Mouse (Mus musculus) myocyte (in vitro differentiated cells): ENCODE measurements around the gene Cntrob. TPM values are rescaled to one million over a fixed set of nuclear protein-coding genes. Genes with fewer than 3 reads are reported as not detected.

Source experiments
- H3K27me3 ChIP-seq: one replicate; pipeline ENCODE4 v1.6.1; 2011; ENCODE audit not compliant: control insufficient read depth, insufficient read depth, insufficient read length
- H3K36me3 ChIP-seq: one replicate; pipeline ENCODE4 v1.6.1; 2011; ENCODE audit not compliant: control insufficient read depth, insufficient read depth
- H3K4me2 ChIP-seq: one replicate; pipeline ENCODE4 v1.6.1; 2011; ENCODE audit warnings: low read depth, control low read depth
- H3K4me3 ChIP-seq: one replicate; pipeline ENCODE4 v1.5.1; 2011; ENCODE audit warnings: mild to moderate bottlenecking, control low read depth, moderate library complexity
- H3K79me2 ChIP-seq: one replicate; pipeline ENCODE4 v1.6.1; 2011; ENCODE audit not compliant: control insufficient read depth, insufficient read depth
- H3ac ChIP-seq: one replicate; pipeline ENCODE4 v1.6.1; 2011; ENCODE audit not compliant: control insufficient read depth, insufficient read length
- CEBPB ChIP-seq: IDR thresholded peaks from 2 replicates; pipeline ENCODE4 v1.6.1; 2011; ENCODE audit warnings: mild to moderate bottlenecking, moderate library complexity; ENCODE audit not compliant: poor library complexity, insufficient read depth, severe bottlenecking
- E2F4 ChIP-seq: IDR thresholded peaks from one replicate; pipeline ENCODE4 v1.6.1; 2011; ENCODE audit warnings: mild to moderate bottlenecking, control low read depth, moderate library complexity; ENCODE audit not compliant: insufficient read depth
- MAX ChIP-seq: IDR thresholded peaks from one replicate; pipeline ENCODE4 v1.6.1; 2011; ENCODE audit warnings: low read depth, mild to moderate bottlenecking, control low read depth
- MYOD1 ChIP-seq, 3 experiments: IDR thresholded peaks; one replicate each; pipeline ENCODE4 v1.6.1; 2011; ENCODE audit warnings: control low read depth in 2 of 3, low read depth in 2 of 3, mild to moderate bottlenecking in 2 of 3, moderate library complexity in 1 of 3; ENCODE audit not compliant: insufficient read length in 2 of 3, control insufficient read depth in 1 of 3
- MYOG ChIP-seq, 3 experiments: IDR thresholded peaks; one replicate each; pipeline ENCODE4 v1.6.1; 2011; ENCODE audit warnings: control low read depth in 2 of 3, low read depth in 2 of 3, mild to moderate bottlenecking in 2 of 3; ENCODE audit not compliant: insufficient read length in 2 of 3, control insufficient read depth in 1 of 3, insufficient read depth in 1 of 3
- POLR2A ChIP-seq: IDR thresholded peaks from one replicate; pipeline ENCODE4 v1.6.1; 2011; ENCODE audit warnings: low read depth, mild to moderate bottlenecking, control low read depth, moderate library complexity; ENCODE audit not compliant: insufficient read length
- POLR2AphosphoS2 ChIP-seq: IDR thresholded peaks from one replicate; pipeline ENCODE4 v1.6.1; 2011; ENCODE audit warnings: low read depth, control low read depth; ENCODE audit not compliant: insufficient read length
- REST ChIP-seq: IDR thresholded peaks from one replicate; pipeline ENCODE4 v1.6.1; 2011; ENCODE audit warnings: mild to moderate bottlenecking, control low read depth, moderate library complexity; ENCODE audit not compliant: insufficient read depth, insufficient read length
- SRF ChIP-seq: IDR thresholded peaks from one replicate; pipeline ENCODE4 v1.6.1; 2011; ENCODE audit warnings: low read depth; ENCODE audit not compliant: control insufficient read depth, insufficient read length
- TCF12 ChIP-seq: IDR thresholded peaks from one replicate; pipeline ENCODE4 v1.6.1; 2011; ENCODE audit warnings: mild to moderate bottlenecking, control low read depth; ENCODE audit not compliant: poor library complexity, insufficient read depth, severe bottlenecking
- TCF3 ChIP-seq: IDR thresholded peaks from one replicate; pipeline ENCODE4 v1.6.1; 2011; ENCODE audit warnings: low read depth, control low read depth; ENCODE audit not compliant: insufficient read length
- USF1 ChIP-seq: IDR thresholded peaks from one replicate; pipeline ENCODE4 v1.6.1; 2011; ENCODE audit warnings: low read depth, mild to moderate bottlenecking, control low read depth, moderate library complexity
- polyA plus RNA-seq: library from polyadenylated mRNA; unstranded; fragments of >200 nt; fragmentation: generic; extraction: Trizol; gene quantifications from one replicate; pipeline ENCODE4 v1.2.1, GENCODE M21; 2012; ENCODE audit warnings: missing spikeins

Gene Cntrob
- polyA plus RNA-seq, 1 experiment = 10.3 TPM

- Histone ChIP-seq H3K36me3 (peaks cover 19% of the 10 kb centered on the region), H3K4me3 (no peak overlapping the region), H3ac (no peak overlapping the region), H3K79me2 (no peaks in the 10 kb centered on the region), H3K27me3 (no peaks in the 10 kb centered on the region), H3K4me2 (no peak overlapping the region)
- TF ChIP-seq POLR2AphosphoS2 = no peak
- TF ChIP-seq POLR2A = no peak
- no peak for TF ChIP-seq REST
- no peak for TF ChIP-seq USF1
- no peak for TF ChIP-seq TCF12
- no peak for TF ChIP-seq TCF3
- TF ChIP-seq SRF = no peak
- no peak for TF ChIP-seq MYOG (IDR thresholded peaks at IDR 0.05; ENCODE audit: control insufficient read depth in 1 of 3, insufficient read depth in 1 of 3, insufficient read length in 2 of 3, low read depth in 2 of 3)
- no peak for TF ChIP-seq MYOD1 (IDR thresholded peaks at IDR 0.05; ENCODE audit: control insufficient read depth in 1 of 3, insufficient read length in 2 of 3, low read depth in 2 of 3)
- TF ChIP-seq MAX = no peak
- TF ChIP-seq CEBPB = no peak
- TF ChIP-seq E2F4 = no peak
These were observed 18.3 kb downstream of the Cntrob start for GRCm38 (mm10) chr11:69305291-69305690.

DNA sequence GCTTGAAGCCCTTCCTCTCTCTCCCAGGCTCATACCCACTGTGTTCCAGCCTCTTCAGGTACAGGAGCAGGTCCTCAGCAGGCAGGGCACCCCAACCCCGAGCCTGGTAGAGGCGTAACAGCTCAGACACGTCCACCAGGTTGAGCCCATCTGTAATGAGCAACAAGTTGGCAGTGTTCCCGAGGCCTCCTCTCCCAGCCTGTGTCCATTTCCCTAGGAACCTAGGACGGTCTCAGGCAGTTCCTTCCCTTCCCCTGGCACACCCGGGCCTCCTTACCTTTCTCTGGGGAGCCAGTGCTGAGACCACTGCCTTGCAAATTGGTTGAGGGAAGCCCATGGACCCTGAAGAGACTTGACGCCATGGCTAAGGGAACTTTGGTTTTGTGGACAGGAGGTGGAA, 20.8 kb downstream of the Cntrob start:
- no peak overlapping the region for H3K4me2 ChIP-seq
- H3K4me3 ChIP-seq = no peak overlapping the region
- TF ChIP-seq CEBPB (no peak), TCF12 (no peak), TCF3 (no peak), E2F4 (no peak), MYOG (IDR thresholded peaks at IDR 0.05; ENCODE audit: control insufficient read depth in 1 of 3, insufficient read depth in 1 of 3, insufficient read length in 2 of 3, low read depth in 2 of 3) (no peak), MYOD1 (IDR thresholded peaks at IDR 0.05; ENCODE audit: control insufficient read depth in 1 of 3, insufficient read length in 2 of 3, low read depth in 2 of 3) (no peak), USF1 (no peak), POLR2A (no peak), SRF (no peak), REST (no peak)
- H3K36me3 ChIP-seq = peaks cover 18% of the 10 kb centered on the region
- no peaks in the 10 kb centered on the region for H3K79me2 ChIP-seq
- no peak overlapping the region for H3ac ChIP-seq
- no peaks in the 10 kb centered on the region for H3K27me3 ChIP-seq

GRCm38 (mm10) chr11:69298231-69298630, 25.3 kb downstream of the Cntrob start:
- H3K79me2 ChIP-seq = no peaks in the 10 kb centered on the region
- no peaks in the 10 kb centered on the region for H3K27me3 ChIP-seq
- no peak overlapping the region for H3K4me3 ChIP-seq
- H3ac ChIP-seq = no peak overlapping the region
- no peak overlapping the region for H3K4me2 ChIP-seq
- no peak for TF ChIP-seq E2F4
- TF ChIP-seq TCF3 = no peak
- no peak for TF ChIP-seq POLR2A
- no peak for TF ChIP-seq TCF12
- no peak for TF ChIP-seq SRF
- TF ChIP-seq CEBPB = no peak
- TF ChIP-seq MYOG (IDR thresholded peaks at IDR 0.05; ENCODE audit: control insufficient read depth in 1 of 3, insufficient read depth in 1 of 3, insufficient read length in 2 of 3, low read depth in 2 of 3) = no peak
- TF ChIP-seq MAX = no peak
- TF ChIP-seq MYOD1 (IDR thresholded peaks at IDR 0.05; ENCODE audit: control insufficient read depth in 1 of 3, insufficient read length in 2 of 3, low read depth in 2 of 3) = no peak
- TF ChIP-seq REST = no peak
- no peak for TF ChIP-seq USF1
- no peak for TF ChIP-seq POLR2AphosphoS2
- peaks cover 12% of the 10 kb centered on the region for H3K36me3 ChIP-seq

GRCm38 (mm10) chr11:69297799-69298198, 25.8 kb downstream of the Cntrob start:
- no peak for TF ChIP-seq MYOD1 (IDR thresholded peaks at IDR 0.05; ENCODE audit: control insufficient read depth in 1 of 3, insufficient read length in 2 of 3, low read depth in 2 of 3)
- no peak for TF ChIP-seq USF1
- TF ChIP-seq E2F4 = no peak
- no peak for TF ChIP-seq SRF
- TF ChIP-seq MYOG (IDR thresholded peaks at IDR 0.05; ENCODE audit: control insufficient read depth in 1 of 3, insufficient read depth in 1 of 3, insufficient read length in 2 of 3, low read depth in 2 of 3) = no peak
- TF ChIP-seq POLR2AphosphoS2 = no peak
- TF ChIP-seq TCF3 = no peak
- TF ChIP-seq TCF12 = no peak
- no peak for TF ChIP-seq MAX
- no peak for TF ChIP-seq CEBPB
- TF ChIP-seq REST = no peak
- no peak for TF ChIP-seq POLR2A
- Histone ChIP-seq H3K4me2 (no peak overlapping the region), H3K27me3 (no peaks in the 10 kb centered on the region), H3K79me2 (no peaks in the 10 kb centered on the region), H3K4me3 (no peak overlapping the region), H3K36me3 (peaks cover 12% of the 10 kb centered on the region), H3ac (no peak overlapping the region)
